Mouse (Mus musculus): ENCODE data around the gene Bmt2.

DNA sequence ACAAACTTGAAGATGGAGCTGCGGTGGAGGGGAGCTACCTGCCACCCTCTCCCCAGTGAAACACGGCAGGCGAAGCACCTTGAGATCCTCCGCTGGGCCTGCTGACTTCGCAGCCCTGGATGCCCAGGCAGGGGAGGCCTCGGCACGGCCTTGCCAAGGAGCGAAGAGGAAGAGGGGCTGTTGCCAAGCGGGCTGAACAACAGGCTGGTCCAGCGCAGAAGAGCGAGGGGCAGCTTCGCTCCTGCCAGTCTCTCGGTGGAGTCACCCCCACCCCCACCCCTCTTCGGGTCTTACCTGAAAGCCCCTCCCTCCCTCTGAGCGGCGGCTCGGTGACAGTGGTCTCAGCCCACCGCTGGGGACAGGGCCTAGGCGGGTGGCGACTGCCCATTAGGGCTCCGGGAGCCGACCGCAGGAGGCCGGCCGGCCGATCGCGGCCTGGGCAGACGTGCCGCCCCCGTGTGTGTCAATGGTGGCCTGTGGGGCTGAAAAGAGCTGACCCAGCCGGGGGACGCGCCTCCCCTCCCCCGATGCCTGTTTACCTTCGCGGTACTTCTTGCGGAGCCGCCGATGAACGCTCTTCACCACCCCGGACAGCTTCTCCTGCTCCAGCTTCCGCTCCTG is 515 bp downstream of the Bmt2 start:
- TF ChIP-seq CTCF (IDR thresholded peaks at IDR 0.05; ENCODE audit: low read depth, low read length) (no peak), POLR2A (IDR thresholded peaks at IDR 0.05; ENCODE audit: borderline replicate concordance, low read depth, low read length) (no peak)

Data from bone marrow macrophage, adult 2 months (primary cell).